Mouse (Mus musculus) cerebral cortex, adult 2 months (tissue): ENCODE measurements around the gene Meig1.

Experiments
- WGBS: fragments of 180-500 bp; shearing (Covaris S2); methylation state at CpG from one replicate; pipeline ENCODE4 v1.1.7; 2018; 5-methylcytosine and 5-hydroxymethylcytosine counted together

Meig1 gene

GRCm38 (mm10) chr2:3422548-3422947 lies at the start of gene Meig1:
Gene Meig1 (minus strand): TSS chr2:3422648.
- WGBS: 78% methylated on average over 3 of the region's 3 CpGs

GRCm38 (mm10) chr2:3456590-3456989 lies 34.1 kb upstream of the Meig1 start:
- 85% methylated on average over 4 of the region's 4 CpGs for WGBS

- 94% methylated on average over 3 of the region's 3 CpGs for WGBS
Observed at GRCm38 (mm10) chr2:3453096-3453495, 30.6 kb upstream of the Meig1 start.

- 46% methylated on average over 2 of the region's 2 CpGs for WGBS
Observed at GRCm38 (mm10) chr2:3449431-3449830, 27.0 kb upstream of the Meig1 start.

- 97% methylated on average over 4 of the region's 4 CpGs for WGBS
Observed at GRCm38 (mm10) chr2:3445984-3446383, 23.5 kb upstream of the Meig1 start.

GRCm38 (mm10) chr2:3444206-3444605 lies 21.8 kb upstream of the Meig1 start:
- WGBS: 52% methylated on average over 7 of the region's 7 CpGs

- 68% methylated on average over 7 of the region's 7 CpGs for WGBS
Observed at GRCm38 (mm10) chr2:3437956-3438355, 15.5 kb upstream of the Meig1 start.

- WGBS: 92% methylated on average over 6 of the region's 6 CpGs
Observed at GRCm38 (mm10) chr2:3435369-3436061, 13.1 kb upstream of the Meig1 start.

GRCm38 (mm10) chr2:3430956-3431355 lies 8.5 kb upstream of the Meig1 start:
- 96% methylated on average over 9 of the region's 9 CpGs for WGBS

GRCm38 (mm10) chr2:3424579-3424910 lies 2.1 kb upstream of the Meig1 start:
- WGBS: 3% methylated on average over 10 of the region's 10 CpGs

GRCm38 (mm10) chr2:3423841-3424578 lies 1.6 kb upstream of the Meig1 start, which contains the start of gene Dclre1c:
Gene Dclre1c (plus strand): TSS chr2:3424131.
- under 1% methylated on average over 29 of the region's 29 CpGs for WGBS

GRCm38 (mm10) chr2:3420157-3420556 lies 2.3 kb downstream of the Meig1 start:
- WGBS: 61% methylated on average over 4 of the region's 4 CpGs

- 1% methylated on average over 38 of the region's 38 CpGs for WGBS
Observed at GRCm38 (mm10) chr2:3418883-3419431, 3.5 kb downstream of the Meig1 start.

- WGBS: 72% methylated on average over 1 of the region's 1 CpGs
Observed at GRCm38 (mm10) chr2:3415676-3416075, 6.8 kb downstream of the Meig1 start.

- 44% methylated on average over 4 of the region's 4 CpGs for WGBS
Observed at GRCm38 (mm10) chr2:3414241-3414640, 8.2 kb downstream of the Meig1 start.

- 81% methylated on average over 7 of the region's 7 CpGs for WGBS
Observed at GRCm38 (mm10) chr2:3407756-3408155, 14.7 kb downstream of the Meig1 start.

GRCm38 (mm10) chr2:3405981-3406380 lies 16.5 kb downstream of the Meig1 start:
- WGBS: 65% methylated on average over 4 of the region's 4 CpGs

GRCm38 (mm10) chr2:3397110-3397509 lies 25.3 kb downstream of the Meig1 start, which contains the start of gene Olah:
Gene Olah (minus strand): TSS chr2:3397210.
- WGBS: 83% methylated on average over 10 of the region's 10 CpGs

- whole genome bisulfite sequencing: 81% methylated on average over 2 of the region's 2 CpGs
Observed at GRCm38 (mm10) chr2:3391945-3392344, 30.5 kb downstream of the Meig1 start.

GRCm38 (mm10) chr2:3387105-3387860 lies 35.2 kb downstream of the Meig1 start:
- WGBS: 79% methylated on average over 6 of the region's 6 CpGs

- 56% methylated on average over 4 of the region's 4 CpGs for WGBS
Observed at GRCm38 (mm10) chr2:3365127-3365526, 57.3 kb downstream of the Meig1 start.

GRCm38 (mm10) chr2:3361067-3361466 lies 61.4 kb downstream of the Meig1 start:
- 81% methylated on average over 3 of the region's 3 CpGs for WGBS
